Mouse (Mus musculus) lung, postnatal 25 days (tissue): Measurements from ENCODE around the gene Rpl13a.
"Not testable (repeated sequence)": the region's sequence is repeated elsewhere in the genome, so short reads cannot be mapped to it uniquely, and the experiment has no call there.

Source experiments
- DNase-seq: peaks from one replicate; pipeline ENCODE4 v3.0.0; 2022; ENCODE audit warnings: low spot score

Gene Rpl13a

DNA sequence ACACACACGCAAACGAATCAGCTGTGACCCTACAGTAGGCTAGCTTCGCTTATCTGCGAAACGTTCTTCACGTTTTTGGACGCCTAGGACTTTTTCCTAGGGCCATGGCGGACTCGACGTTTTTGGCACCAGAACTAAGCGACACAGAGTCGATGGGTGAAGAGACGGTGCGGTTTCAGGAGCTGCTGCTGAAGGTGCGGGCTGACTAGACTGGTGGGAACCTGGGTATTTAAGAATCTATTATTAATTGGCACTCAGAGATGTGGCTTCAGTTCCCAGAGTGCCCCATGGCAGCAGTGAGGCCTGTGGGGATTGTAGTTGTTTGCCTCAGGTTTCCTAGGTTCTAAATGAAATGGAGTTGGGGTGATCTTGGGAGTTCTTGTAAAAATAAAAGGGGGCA lies 27.6 kb upstream of the Rpl13a start:
- DNase-seq = no peak

DNA sequence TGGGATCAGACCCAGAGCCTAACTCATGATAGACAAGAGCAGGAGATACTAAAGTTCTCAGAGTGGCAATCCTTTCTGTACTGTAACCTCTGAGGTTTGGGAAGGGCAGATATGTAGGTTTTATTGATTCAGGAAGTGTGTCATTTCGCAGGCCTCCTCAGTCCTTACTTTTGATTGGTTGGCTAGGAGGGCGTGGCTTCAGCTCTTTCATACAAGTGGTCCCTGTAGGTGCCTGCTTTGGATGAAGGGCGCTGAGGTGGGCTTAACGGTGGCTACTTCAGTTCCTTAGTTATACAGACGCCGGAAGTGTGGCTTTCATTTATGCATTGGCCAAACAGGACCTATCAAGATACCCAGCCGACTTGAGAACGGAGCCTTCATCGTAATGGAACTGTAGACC lies 27.0 kb upstream of the Rpl13a start:
- DNase-seq = no peak

DNA sequence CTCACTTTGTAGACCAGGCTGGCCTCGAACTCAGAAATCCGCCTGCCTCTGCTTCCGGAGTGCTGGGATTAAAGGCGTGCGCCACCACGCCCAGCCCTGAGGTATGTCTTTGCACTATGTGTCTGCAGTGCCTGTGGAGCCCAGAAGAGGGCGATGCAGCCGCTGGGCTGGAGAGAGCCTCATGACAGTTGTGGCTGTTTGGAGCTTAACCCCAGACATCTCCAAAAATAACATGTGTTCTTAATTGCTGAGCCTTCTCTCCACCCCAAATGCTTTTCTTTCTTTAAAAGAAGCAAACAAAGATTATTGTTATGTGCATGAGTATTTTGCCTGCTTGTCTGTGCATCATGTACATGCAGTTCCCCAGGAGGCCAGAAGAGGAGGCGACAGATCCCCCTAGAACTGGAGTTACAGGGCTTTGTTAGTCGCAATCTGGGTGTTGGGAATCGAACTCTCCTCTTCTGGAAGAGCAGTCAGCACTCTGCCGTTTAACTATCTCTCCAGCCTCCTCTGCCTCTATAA lies 26.5 kb upstream of the Rpl13a start:
- no peak for DNase-seq

DNA sequence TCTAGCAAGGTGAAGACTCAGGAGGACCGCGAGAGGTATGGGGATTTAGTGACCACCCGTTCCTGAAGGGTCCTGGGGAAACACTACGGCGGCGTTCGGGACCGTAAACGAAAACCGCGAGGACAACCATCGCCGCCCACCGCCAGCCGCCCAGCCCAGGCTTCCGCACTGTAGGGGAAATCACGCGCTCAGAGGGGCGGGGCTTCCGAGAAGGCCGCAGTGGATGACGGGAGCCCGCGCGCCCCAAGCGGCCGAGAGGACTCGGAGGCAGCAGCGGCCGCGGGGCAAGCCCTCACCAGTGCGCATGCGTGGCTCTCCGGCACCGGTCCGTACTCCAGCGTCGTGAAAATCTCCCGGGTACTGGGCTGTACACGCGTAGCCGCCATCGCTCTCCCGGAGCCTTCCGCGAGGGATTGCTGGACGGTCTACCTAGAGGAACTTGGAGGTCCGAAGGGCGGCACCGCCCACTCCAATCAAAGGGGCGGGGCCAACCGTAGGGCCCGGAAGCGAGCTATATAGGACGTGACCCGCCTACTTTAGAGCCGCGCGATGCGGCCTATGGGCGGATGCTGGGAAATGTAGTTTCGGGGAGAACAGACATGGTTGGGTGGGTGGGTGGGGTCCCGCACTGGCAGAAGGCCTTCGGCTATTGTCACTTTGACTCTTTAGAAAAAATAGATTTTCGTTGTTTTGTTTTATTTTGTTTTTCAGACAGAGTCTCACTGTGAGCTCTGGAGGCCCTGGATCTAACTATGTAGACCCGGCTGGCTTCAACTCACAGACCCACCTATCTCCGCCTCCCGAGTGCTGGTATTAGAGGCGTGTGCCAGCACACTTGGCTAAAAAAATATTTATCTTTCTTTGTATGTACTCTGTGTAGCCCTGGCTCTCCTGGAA lies 25.8 kb upstream of the Rpl13a start, which contains the start of the genes Pih1d1 and Aldh16a1:
Gene Pih1d1, plus strand, starts transcription at position 208 of the 897 bp plus-strand sequence.
Gene Aldh16a1, minus strand, starts transcription at position 489 of the 897 bp plus-strand sequence.
- DNase-seq = peak; percentile 96

DNA sequence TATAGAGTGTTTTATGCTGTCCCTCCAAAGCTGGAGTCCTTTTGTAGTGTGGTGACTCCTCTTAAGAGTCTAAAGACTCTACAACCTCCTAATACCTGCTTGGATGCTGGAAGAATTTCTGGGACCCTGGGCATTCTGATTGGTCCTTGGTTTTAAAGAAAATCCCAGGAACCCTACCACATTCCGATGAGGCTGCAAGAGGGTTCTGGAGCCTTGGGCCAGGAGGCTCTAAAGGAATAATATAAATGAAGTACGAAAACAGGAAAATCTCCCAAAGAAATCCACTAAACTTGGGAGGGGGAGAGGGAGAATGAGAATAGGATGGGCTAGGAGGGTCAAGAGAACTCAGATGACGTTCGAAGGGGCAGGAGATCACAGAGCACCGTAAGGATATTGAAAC lies 25.0 kb upstream of the Rpl13a start:
- no peak for DNase-seq

DNA sequence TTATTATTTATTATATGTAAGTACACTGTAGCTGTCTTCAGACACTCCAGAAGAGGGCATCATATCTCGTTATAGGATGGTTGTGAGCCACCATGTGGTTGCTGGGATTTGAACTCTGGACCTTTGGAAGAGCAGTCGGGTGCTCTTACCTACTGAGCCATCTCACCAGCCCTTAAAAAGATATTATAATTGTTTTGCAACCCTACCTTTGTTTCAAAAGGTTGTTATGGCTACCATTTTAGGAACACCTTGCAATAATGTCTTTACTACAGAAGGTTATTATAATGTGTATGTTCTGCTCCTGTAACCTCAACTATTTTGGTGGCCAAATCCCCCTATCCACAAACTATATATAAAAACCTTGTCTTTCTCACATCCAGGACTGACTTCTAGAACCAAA lies 24.5 kb upstream of the Rpl13a start:
- DNase-seq = not testable (repeated sequence)

DNA sequence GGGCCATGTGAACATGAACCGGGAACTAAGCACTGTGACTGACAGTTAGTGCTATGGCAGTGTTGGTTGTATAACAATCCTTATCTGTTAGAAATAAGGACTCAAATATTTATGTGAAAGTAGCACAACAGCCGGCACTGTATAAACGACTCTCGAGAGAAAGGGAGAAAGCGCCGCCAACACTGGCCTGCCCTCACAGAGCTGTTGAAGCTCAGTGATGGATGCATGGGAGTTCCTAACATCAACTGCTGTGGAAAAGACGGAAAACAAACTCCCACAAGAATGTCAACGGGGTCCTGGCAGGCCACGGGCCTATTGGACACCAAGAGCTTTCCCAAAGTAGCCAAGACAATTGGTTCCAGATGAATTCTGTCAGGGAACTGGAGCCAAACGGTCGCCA lies 22.7 kb upstream of the Rpl13a start:
- peak; percentile 77 for DNase-seq

DNA sequence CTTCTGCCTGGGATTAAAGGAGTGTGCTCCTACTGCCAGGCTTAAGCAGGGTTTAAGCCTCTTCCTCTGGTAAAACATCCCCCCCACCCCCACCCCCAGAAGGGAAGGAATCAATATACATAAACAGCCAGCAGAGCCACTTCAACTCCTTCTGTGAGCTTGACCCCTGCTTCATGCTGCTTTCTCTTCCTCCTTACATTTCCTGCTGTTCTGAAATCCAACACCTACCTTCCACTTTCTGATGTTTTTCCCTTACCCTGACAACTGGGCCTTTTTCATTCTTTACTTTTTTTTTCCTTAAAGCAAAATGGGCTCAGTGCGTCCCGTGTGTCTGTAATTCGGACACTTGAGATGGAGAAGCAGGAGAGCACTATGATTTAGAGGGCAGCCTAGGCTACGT lies 21.8 kb upstream of the Rpl13a start:
- DNase-seq = no peak

DNA sequence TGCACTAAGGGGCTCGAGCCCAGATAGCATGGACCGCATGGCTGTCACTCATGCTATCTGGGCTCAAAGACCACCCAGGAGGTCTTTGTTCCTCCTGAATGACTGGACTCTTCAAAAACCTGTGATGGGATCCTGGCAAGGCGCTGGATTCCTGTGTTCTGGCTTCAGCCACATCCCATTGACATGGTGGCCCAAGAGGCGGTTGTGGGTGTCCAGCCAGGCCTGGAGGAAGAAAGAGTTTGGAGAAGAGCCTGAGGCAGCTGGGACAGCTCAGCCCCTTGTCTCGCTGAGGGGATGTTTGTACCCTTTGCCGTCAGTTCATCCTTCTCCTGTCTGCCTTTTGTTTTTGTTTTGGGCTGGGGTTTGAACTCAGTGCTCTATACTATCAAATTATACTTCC lies 21.0 kb upstream of the Rpl13a start:
- peak; percentile 53 for DNase-seq

DNA sequence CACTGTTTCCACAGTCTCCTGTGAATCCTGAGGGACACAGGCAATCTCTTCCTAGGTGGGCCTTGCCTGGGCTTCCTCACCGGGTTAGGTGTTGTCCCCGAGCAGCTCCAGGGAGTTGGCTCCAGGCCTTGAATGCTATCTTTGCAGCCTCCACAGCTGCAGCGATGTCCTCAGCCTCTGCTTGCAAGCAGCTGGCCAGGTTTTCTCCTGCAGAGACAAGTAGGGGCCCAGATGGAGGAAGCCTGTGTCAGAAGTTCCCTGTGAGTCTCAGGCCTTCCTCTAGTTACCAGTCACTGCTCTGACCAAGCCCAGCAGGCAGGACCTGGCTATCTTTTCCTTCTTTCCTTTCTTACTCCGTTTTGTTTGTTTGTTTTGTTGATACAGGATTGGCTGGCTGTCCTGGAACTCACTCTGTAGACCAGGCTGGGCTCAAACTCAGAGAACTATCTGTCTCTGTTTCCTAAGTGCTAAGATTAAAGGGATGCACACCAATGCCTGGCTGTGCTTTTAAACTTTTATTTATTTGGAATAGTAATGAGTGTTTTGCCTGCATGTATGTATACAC lies 20.1 kb upstream of the Rpl13a start:
- DNase-seq = no peak

DNA sequence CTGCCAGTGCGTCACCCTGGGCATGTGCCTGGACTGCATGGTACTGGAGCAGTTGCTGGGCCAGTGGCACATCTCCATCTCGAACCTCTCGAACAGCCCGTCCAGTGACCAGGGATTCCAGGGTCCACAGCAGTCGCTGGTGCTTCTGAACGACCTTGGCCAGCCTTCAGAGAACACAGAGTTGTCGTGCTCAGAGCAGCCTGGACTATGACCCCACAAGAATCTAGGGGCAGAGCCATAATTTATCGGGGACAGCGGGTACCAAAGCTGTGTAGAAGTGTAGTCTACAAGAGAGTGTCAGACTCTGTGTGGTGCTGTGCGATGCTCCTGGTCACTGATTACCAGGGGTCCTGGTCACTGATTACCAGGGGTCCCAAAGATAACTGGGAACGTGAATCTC lies 19.3 kb upstream of the Rpl13a start:
- no peak for DNase-seq

DNA sequence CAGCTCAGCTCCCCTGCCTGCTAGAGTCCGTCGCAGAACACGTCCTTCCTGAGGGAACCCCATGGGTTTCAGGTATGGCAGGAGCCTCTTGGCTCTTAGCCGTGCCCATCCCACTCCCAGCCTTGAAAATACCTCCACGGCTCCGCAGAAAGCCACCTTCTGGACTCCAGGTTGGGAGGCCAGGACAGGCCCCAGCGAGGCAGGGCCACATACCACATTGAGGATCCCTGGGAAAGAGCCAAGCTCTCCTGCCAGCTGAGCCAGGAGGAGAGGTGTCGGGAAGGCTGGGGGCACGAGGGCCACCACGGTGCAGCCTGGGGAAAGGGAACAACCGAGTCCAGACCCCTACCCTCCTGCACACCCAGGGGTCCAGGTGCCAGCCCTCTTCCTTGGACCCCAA lies 18.7 kb upstream of the Rpl13a start:
- DNase-seq = no peak

DNA sequence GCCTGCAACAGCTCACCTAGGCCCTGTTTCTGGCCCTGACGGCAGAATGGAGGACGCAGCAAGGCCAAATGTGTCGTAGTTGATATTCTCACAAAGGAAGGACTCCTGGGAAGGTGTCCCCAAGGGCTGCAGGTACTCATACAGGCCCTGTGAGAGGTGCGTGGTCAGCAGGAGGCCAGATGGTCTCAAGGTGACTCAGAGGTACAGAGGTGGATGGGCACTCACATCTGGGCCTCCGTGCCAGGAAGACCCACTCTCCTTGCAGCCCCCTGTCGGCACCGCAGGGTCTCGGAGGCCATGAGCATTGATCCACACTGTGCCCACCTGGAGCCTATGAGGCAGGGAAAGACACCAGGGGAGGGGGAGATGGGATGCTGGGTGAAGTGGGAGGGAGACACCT lies 16.9 kb upstream of the Rpl13a start:
- no peak for DNase-seq

DNA sequence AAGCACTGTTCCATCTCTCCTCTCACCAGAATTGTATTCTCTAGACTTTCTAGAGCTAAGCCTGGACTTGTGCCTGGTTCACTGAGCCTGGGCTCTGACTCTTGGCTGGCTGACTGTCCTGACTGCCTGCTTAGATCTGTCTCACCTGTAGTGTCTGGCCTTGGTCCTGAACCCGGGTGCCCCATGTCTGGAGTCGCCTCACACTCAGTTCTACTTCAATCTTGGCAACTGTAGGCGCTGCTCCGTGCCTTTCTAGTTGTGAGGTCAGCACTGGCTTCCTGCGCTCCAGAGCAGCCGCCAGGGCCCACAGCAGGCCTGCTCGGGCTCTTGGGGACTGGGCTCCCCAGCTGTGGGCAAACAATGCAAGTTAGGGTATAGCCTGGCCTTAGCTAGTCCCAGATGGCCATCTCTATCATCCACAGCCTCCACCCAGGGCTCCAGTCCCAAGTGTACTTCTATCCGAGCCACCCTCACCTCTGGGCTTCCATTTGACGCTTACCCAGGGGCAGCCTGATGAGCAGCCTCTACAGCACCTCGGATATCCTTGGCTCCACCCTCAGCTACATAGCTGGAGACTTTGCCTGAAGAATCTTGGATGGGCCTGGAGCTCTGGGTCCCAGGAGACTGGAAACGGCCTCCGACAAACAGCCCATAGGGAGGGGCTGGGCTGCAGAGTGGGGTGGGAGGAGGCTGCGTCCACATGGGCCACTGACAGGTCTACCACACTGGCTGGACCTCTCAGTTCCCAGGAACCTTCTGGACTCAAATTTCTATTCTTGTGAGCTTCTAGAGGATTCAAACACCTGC lies 16.0 kb upstream of the Rpl13a start:
- DNase-seq = peak; percentile 45

DNA sequence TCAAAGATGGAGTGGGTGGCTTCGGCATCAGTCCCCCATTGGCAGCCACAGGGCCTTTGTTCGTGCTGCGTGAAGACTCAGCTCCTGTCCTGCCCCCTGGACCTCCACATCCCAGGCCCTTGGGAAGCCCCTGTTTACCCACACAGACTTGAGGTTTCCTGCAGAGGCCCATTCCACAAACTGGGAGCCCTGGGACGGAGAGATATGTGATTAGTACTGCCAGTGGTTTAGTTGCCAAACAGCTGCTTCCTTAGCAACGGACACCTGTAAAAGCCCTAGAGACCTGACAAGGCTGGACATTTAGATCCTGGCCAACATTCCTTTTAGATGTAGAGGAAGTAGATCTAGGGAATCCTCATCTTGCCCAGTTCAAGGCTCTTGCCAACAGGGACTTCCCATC lies 13.4 kb upstream of the Rpl13a start:
- DNase-seq = no peak

DNA sequence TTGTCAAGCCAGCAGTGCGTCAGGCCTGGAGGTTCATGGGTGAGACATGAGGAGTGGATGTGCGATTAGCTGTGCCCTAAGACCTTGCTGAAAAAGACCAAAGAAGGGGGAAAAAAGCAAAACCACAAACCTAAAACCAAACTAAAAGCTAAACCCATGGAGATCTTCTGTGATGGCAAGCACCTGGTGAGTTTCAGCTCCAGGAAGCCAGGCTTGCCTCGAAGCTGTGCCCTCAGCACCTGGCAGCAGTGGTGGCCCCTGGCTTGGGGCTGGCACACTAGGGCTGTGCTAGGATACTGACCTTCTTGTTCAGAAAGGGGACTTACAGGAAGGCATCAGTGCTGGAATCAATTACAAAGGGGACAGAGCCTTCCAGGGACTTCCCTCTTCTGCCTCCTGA lies 12.8 kb upstream of the Rpl13a start:
- no peak for DNase-seq

DNA sequence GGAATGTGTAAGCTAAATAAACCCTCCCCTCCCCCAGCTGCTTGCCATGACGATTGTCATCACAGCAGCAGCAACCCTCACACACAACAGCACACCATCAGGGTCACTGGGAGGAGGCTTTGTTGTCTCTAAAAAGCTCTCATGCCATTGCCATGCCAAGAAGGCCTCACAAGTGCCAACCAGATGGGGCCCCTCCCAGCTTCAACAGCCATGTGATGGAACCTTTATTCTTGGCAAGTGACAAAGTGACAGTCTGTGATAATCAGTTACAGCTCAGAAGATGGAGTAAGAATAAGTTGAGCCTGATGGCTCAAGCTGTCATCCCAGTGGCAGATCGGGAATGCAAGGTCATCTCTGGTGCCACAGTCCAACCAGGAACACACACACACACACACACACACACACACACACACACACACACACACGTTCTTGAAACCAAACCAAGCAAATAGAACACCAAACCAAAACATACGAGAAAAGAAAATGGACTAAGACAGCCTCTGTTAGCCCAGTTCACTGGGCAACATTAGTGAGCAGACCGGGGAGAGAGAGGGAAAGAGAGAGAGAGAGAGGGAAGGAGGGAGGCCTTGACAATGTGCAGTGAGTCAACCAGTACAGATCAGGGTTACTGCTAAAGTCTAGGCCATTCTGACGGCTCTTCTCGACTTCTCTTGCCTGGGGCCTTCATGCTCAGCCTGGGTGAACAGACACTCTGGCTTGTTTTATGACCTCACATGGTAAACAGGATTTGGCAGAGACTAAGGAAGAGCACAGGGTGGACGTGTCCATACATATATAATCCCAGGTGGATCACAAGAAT lies 11.6 kb upstream of the Rpl13a start:
- DNase-seq = no peak

DNA sequence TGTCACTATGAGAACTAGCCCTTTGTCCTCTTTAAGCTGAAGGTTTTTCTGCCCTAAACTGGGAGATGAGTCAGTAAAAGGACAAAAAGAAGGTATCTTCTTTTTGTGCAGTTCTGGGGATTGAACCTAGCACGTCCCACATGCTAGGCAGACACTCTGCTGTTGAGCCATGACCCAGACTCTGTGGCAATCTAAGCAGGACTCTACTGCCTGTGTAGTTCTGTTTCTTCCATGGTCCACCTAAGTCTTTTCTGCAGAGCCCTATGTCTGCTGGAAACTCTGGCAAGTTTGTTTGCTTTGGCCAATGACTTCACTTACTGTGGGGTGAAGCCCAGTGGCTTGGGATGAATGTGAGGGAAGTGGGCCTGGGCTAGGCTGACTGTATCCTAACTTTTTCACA lies 9.8 kb upstream of the Rpl13a start:
- DNase-seq = no peak

DNA sequence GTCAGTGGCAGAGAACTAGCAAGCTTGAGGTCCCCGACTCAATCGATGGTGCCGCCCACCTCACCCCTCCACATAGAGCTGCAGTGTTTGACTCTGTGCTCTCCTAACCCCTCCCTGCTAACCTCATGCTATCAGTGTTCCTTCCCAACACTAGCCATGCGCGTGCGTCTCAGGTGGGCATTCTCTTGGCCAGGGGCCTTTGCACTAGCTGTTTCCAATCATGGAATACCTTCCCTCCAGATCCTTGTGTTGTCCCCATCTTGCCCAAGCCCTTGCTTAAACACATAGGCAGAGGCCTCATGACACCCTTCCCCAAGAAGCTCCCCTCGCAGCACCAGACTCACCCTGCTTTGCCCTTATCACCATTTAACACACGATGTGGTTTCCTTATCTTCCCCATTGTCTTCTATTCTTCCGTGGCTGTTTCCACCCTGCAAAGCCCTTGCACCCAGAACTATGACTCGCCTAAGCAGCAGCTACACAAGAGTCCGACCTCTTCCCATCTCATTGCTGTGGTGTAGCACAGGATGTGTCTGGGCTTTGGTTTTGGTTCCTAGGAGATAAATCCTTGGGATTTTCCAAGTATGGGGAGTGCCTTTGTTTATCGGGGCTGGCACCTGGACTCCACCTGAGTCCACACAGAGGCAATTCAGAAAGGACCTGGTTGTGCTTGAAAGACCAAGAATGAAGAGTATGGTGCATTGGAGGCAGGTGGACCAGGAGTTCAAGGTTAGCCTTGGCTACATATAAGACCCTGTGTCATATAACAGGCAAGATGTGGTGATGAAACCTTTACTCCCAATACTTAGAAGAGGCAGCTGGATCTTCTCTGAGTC lies 8.8 kb upstream of the Rpl13a start:
- no peak for DNase-seq

DNA sequence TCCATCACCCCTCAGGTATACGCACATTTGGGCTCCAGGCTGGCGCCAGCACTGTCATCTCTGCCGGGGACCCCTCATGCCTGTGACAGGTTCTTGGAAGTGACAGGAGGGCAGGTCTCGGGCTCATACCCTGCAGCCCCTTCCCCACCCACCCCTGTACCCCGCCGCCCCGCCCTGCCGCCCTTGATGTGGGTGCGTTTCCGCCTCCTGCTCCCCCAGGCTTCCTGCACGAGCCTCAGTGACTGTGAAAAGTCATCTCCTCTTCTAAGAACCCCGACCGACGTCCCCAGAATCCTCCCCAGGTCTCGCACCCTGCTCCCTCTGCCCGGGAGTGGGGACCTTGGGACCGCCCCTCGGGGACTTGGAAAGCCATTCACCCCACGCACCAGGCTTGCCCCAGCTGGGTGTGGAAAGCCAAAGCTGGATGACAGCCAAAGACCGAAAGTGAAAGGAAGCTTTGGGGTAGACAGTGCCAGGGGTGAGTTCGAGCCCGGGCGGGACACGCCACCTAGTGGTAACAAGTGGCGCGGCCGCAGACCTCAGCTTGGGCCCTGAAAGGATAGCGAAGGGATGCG lies 7.5 kb upstream of the Rpl13a start, which contains the start of the genes Gm45713 and Flt3l:
Gene Gm45713, minus strand, starts transcription at position 239 of the 575 bp plus-strand sequence.
Gene Flt3l, minus strand, starts transcription at position 440 of the 575 bp plus-strand sequence.
- peak; percentile 96 for DNase-seq
